In genomic region chr1:191738726-191739125, GRCm38 (mm10) we compare ENCODE assay signal across 15 mouse cellular contexts.
"Had no signal": no experiment of that assay in that cellular context is flagged by ENCODE, and none has a peak within 500 bp of the region (broad histone marks: within the 10 kb centered on the region; RNA-seq: fewer than 3 reads in every experiment).

No protein-coding gene starts in this region.

- H3K9ac ChIP-seq: kidney, embryonic 15.5 days; limb, embryonic 12.5 days; limb, embryonic 15.5 days; liver, embryonic 14.5 days; lung, embryonic 15.5 days; midbrain, embryonic 13.5 days had no signal

- H3K4me3 ChIP-seq: kidney, embryonic 15.5 days; limb, embryonic 12.5 days; limb, embryonic 15.5 days; lung, embryonic 15.5 days; megakaryocyte, embryonic 14.5 days; midbrain, embryonic 10.5 days; midbrain, embryonic 13.5 days had no signal

- H3K27me3 ChIP-seq: kidney, embryonic 15.5 days; limb, embryonic 12.5 days; limb, embryonic 15.5 days; lung, embryonic 15.5 days; megakaryocyte, embryonic 14.5 days; midbrain, embryonic 13.5 days had no signal

- H3K9me3 ChIP-seq: kidney, embryonic 15.5 days; limb, embryonic 12.5 days; limb, embryonic 15.5 days; lung, embryonic 15.5 days; megakaryocyte, embryonic 14.5 days; midbrain, embryonic 10.5 days; midbrain, embryonic 13.5 days had no signal

- DNase-seq: kidney, adult 11 months; kidney, adult 8-10 months; kidney, postnatal 10 days; left cerebral cortex, postnatal 4 days; right cerebral cortex, postnatal 4 days; thymus, postnatal 25 days had no signal

- H3K4me1 ChIP-seq: midbrain, embryonic 10.5 days; midbrain, embryonic 13.5 days had no signal

- H3K4me2 ChIP-seq: kidney, embryonic 15.5 days; limb, embryonic 12.5 days; limb, embryonic 15.5 days; lung, embryonic 15.5 days; midbrain, embryonic 13.5 days had no signal

- H3K27ac ChIP-seq: kidney, embryonic 15.5 days; limb, embryonic 15.5 days; liver, embryonic 14.5 days; lung, embryonic 15.5 days; midbrain, embryonic 10.5 days; midbrain, embryonic 13.5 days had no signal

- ATAC-seq: midbrain, embryonic 13.5 days; midbrain, embryonic 16.5 days had no signal
